Mouse (Mus musculus): ENCODE measurements around the gene Cfd. TPM values are rescaled to one million over a fixed set of nuclear protein-coding genes. Genes with fewer than 3 reads are reported as not detected.

Gene Cfd
- polyA plus RNA-seq, 1 experiment, result 0.40 TPM

GRCm38 (mm10) chr10:79897316-79898245 is 6.9 kb downstream of the Cfd start:
- Histone ChIP-seq H3K4me1 (ENCODE audit: control insufficient read depth, insufficient read depth, low read length) (no peaks in the 10 kb centered on the region), H3K4me3 (ENCODE audit: insufficient read depth, low read length) (no peak overlapping the region), H3K27ac (ENCODE audit: insufficient read depth, low read length) (no peak overlapping the region)
- TF ChIP-seq CTCF (IDR thresholded peaks at IDR 0.05; ENCODE audit: extremely low read depth, insufficient read depth, low read length), result no peak
- TF ChIP-seq POLR2A (IDR thresholded peaks at IDR 0.05; ENCODE audit: extremely low read depth, insufficient read depth, low read length), result no peak

- TF ChIP-seq POLR2A (IDR thresholded peaks at IDR 0.05; ENCODE audit: extremely low read depth, insufficient read depth, low read length), result peak; percentile 39; the same call in 1 of the 2 replicates
- peak; percentile 24; the same call in 1 of the 2 replicates for TF ChIP-seq CTCF (IDR thresholded peaks at IDR 0.05; ENCODE audit: extremely low read depth, insufficient read depth, low read length)
- no peaks in the 10 kb centered on the region for H3K4me1 ChIP-seq (ENCODE audit: control insufficient read depth, insufficient read depth, low read length)
- no peak overlapping the region for H3K4me3 ChIP-seq (ENCODE audit: insufficient read depth, low read length)
- H3K27ac ChIP-seq (ENCODE audit: insufficient read depth, low read length), result peak overlapping the region; percentile 24
These were observed 10.3 kb downstream of the Cfd start for GRCm38 (mm10) chr10:79900951-79901410.

- Histone ChIP-seq H3K27ac (ENCODE audit: insufficient read depth, low read length) (no peak overlapping the region), H3K4me3 (ENCODE audit: insufficient read depth, low read length) (no peak overlapping the region), H3K4me1 (ENCODE audit: control insufficient read depth, insufficient read depth, low read length) (peaks cover 3% of the 10 kb centered on the region; the same call in 1 of the 2 replicates)
- TF ChIP-seq CTCF (IDR thresholded peaks at IDR 0.05; ENCODE audit: extremely low read depth, insufficient read depth, low read length) (no peak), POLR2A (IDR thresholded peaks at IDR 0.05; ENCODE audit: extremely low read depth, insufficient read depth, low read length) (no peak)
These were observed 16.1 kb downstream of the Cfd start for GRCm38 (mm10) chr10:79906712-79907111.

- Histone ChIP-seq H3K4me3 (ENCODE audit: insufficient read depth, low read length) (no peak overlapping the region), H3K27ac (ENCODE audit: insufficient read depth, low read length) (no peak overlapping the region), H3K4me1 (ENCODE audit: control insufficient read depth, insufficient read depth, low read length) (peaks cover 3% of the 10 kb centered on the region; the same call in 1 of the 2 replicates)
- TF ChIP-seq CTCF (IDR thresholded peaks at IDR 0.05; ENCODE audit: extremely low read depth, insufficient read depth, low read length), result no peak
- TF ChIP-seq POLR2A (IDR thresholded peaks at IDR 0.05; ENCODE audit: extremely low read depth, insufficient read depth, low read length), result no peak
These were observed 16.8 kb downstream of the Cfd start for GRCm38 (mm10) chr10:79907415-79907814.

GRCm38 (mm10) chr10:79908167-79909091 is 17.8 kb downstream of the Cfd start, which contains the start of gene Med16:
Gene Med16 (minus strand): TSS chr10:79908923.
- TF ChIP-seq CTCF (IDR thresholded peaks at IDR 0.05; ENCODE audit: extremely low read depth, insufficient read depth, low read length) (no peak), POLR2A (IDR thresholded peaks at IDR 0.05; ENCODE audit: extremely low read depth, insufficient read depth, low read length) (no peak)
- H3K4me1 ChIP-seq (ENCODE audit: control insufficient read depth, insufficient read depth, low read length), result peaks cover 3% of the 10 kb centered on the region; the same call in 1 of the 2 replicates
- H3K4me3 ChIP-seq (ENCODE audit: insufficient read depth, low read length), result peak within 1 kb of the TSS; percentile 63
- H3K27ac ChIP-seq (ENCODE audit: insufficient read depth, low read length), result peak within 1 kb of the TSS; percentile 100

DNA sequence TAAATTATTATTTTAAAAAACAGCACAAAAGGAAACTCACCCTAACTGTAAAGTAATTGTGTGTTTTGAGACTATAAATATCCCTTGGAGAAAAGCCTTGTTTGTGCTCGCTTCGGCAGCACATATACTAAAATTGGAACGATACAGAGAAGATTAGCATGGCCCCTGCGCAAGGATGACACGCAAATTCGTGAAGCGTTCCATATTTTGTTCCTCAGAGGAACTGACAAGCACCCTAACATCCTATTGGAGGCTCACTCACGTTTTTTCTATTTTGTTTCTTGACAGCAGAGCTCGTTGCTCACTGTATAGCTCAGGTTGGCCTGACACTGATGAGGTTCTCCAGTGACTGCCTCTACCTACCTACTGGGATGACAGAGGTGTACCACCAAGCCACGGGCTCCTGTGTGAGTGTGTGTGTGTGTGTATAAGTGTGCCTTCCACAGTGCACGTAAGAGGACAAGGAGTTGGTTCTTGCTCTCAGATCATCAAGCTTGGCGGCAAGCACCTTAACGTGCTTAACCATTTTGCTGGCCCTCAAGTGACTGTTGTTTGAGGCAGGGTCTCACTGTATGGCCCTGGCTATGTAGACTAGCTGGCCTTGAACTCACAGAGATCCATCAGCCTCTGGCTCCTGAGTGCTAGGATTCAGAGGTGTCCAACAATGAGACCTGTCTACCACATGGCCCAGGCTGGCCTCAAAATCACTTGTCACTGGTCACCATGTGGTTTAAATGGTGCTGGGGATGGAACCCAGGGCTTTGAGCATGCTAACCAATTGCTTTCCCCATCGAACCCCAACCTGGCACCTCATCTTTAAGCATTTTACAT is 18.7 kb downstream of the Cfd start:
- H3K27ac ChIP-seq (ENCODE audit: insufficient read depth, low read length), result peak overlapping the region; percentile 73
- peaks cover 3% of the 10 kb centered on the region; the same call in 1 of the 2 replicates for H3K4me1 ChIP-seq (ENCODE audit: control insufficient read depth, insufficient read depth, low read length)
- TF ChIP-seq POLR2A (IDR thresholded peaks at IDR 0.05; ENCODE audit: extremely low read depth, insufficient read depth, low read length) (peak; percentile 27; the same call in 1 of the 2 replicates), CTCF (IDR thresholded peaks at IDR 0.05; ENCODE audit: extremely low read depth, insufficient read depth, low read length) (no peak)
- H3K4me3 ChIP-seq (ENCODE audit: insufficient read depth, low read length), result peak overlapping the region; percentile 63

GRCm38 (mm10) chr10:79910556-79910955 is 19.9 kb downstream of the Cfd start, which contains the start of gene Gm26602:
Gene Gm26602 (plus strand): TSS chr10:79910856.
- H3K4me1 ChIP-seq (ENCODE audit: control insufficient read depth, insufficient read depth, low read length), result peaks cover 6% of the 10 kb centered on the region
- TF ChIP-seq POLR2A (IDR thresholded peaks at IDR 0.05; ENCODE audit: extremely low read depth, insufficient read depth, low read length) (no peak), CTCF (IDR thresholded peaks at IDR 0.05; ENCODE audit: extremely low read depth, insufficient read depth, low read length) (no peak)
- no peak within 1 kb of the TSS for H3K4me3 ChIP-seq (ENCODE audit: insufficient read depth, low read length)
- peak within 1 kb of the TSS; percentile 74 for H3K27ac ChIP-seq (ENCODE audit: insufficient read depth, low read length)

GRCm38 (mm10) chr10:79912412-79912811 is 21.8 kb downstream of the Cfd start:
- TF ChIP-seq CTCF (IDR thresholded peaks at IDR 0.05; ENCODE audit: extremely low read depth, insufficient read depth, low read length), result no peak
- TF ChIP-seq POLR2A (IDR thresholded peaks at IDR 0.05; ENCODE audit: extremely low read depth, insufficient read depth, low read length), result no peak; the same call in 1 of the 2 replicates
- no peak overlapping the region for H3K4me3 ChIP-seq (ENCODE audit: insufficient read depth, low read length)
- no peak overlapping the region for H3K27ac ChIP-seq (ENCODE audit: insufficient read depth, low read length)
- peaks cover 7% of the 10 kb centered on the region for H3K4me1 ChIP-seq (ENCODE audit: control insufficient read depth, insufficient read depth, low read length)

All from cortical plate, adult 2 months (tissue).